Mouse (Mus musculus): ENCODE data around the gene Ppm1m. TPM values are rescaled to one million over a fixed set of nuclear protein-coding genes. Genes with fewer than 3 reads are reported as not detected.
A peak's percentile ranks its signal among the peaks of the same experiment; 100 is the strongest.

The Ppm1m gene
- polyA plus RNA-seq, 1 experiment from 2014 or later: 11.3 TPM

GRCm38 (mm10) chr9:106225469-106226150 is 26.1 kb upstream of the Ppm1m start:
- H3K27me3 ChIP-seq (ENCODE audit: control insufficient read depth, insufficient read depth, low read length): peaks cover 8% of the 10 kb centered on the region; the same call in 1 of the 2 replicates
- no peaks in the 10 kb centered on the region for H3K9me3 ChIP-seq (ENCODE audit: control insufficient read depth, low read length)
- no peak for ATAC-seq (ENCODE audit: low FRiP score, low TSS enrichment)
- H3K9ac ChIP-seq (replicated peaks; ENCODE audit: low read length): peak overlapping the region; percentile 61
- peak overlapping the region; percentile 36 for H3K4me3 ChIP-seq (replicated peaks; ENCODE audit: low read depth, low read length)
- H3K4me1 ChIP-seq (ENCODE audit: control insufficient read depth, insufficient read depth, low read length): peaks cover 4% of the 10 kb centered on the region; the same call in 1 of the 2 replicates
- WGBS: 58% methylated on average over 24 of the region's 24 CpGs
- no peak for DNase-seq
- peak overlapping the region; percentile 45 for H3K27ac ChIP-seq (replicated peaks; ENCODE audit: low read depth, low read length)
- H3K4me2 ChIP-seq (ENCODE audit: low read length): peak overlapping the region; percentile 69
- no peaks in the 10 kb centered on the region for H3K36me3 ChIP-seq (ENCODE audit: control insufficient read depth, insufficient read depth, low read length)

DNA sequence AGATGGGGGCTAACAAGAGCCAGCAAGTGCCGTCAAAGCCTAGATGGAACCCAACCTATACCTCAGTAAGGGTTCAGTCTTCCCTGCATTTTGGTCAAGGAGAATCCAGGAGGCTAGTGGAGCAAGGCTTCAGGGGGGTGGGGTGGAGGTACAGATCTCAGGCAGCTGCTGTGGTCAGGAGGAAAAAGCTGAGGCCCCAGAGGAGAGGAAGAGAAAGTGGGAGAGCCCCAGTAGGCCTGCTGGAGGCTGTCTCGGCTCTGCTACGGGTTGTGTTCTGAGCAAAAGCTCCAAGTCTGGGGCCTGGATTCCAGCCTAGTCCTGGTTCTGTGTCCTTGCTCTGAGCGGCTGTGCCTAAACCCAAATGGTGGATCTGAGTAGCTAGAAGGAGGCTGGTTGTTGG is 23.4 kb upstream of the Ppm1m start:
- H3K36me3 ChIP-seq (ENCODE audit: control insufficient read depth, insufficient read depth, low read length): no peaks in the 10 kb centered on the region

GRCm38 (mm10) chr9:106222261-106222851 is 22.8 kb upstream of the Ppm1m start, which contains the start of gene Tlr9:
TSS of gene Tlr9 (plus strand) at chr9:106222598.
- no peak within 1 kb of the TSS for H3K4me3 ChIP-seq (replicated peaks; ENCODE audit: low read depth, low read length)
- peaks cover 8% of the 10 kb centered on the region; the same call in 1 of the 2 replicates for H3K27me3 ChIP-seq (ENCODE audit: control insufficient read depth, insufficient read depth, low read length)
- 83% methylated on average over 4 of the region's 4 CpGs for WGBS
- H3K9ac ChIP-seq (replicated peaks; ENCODE audit: low read length): no peak within 1 kb of the TSS
- no peak within 1 kb of the TSS for H3K4me2 ChIP-seq (ENCODE audit: low read length)
- DNase-seq (no peak), ATAC-seq (ENCODE audit: low FRiP score, low TSS enrichment) (no peak)
- H3K27ac ChIP-seq (replicated peaks; ENCODE audit: low read depth, low read length): no peak within 1 kb of the TSS
- H3K4me1 ChIP-seq (ENCODE audit: control insufficient read depth, insufficient read depth, low read length): peaks cover 4% of the 10 kb centered on the region; the same call in 1 of the 2 replicates
- no peaks in the 10 kb centered on the region for H3K36me3 ChIP-seq (ENCODE audit: control insufficient read depth, insufficient read depth, low read length)
- no peaks in the 10 kb centered on the region for H3K9me3 ChIP-seq (ENCODE audit: control insufficient read depth, low read length)

More for the DNA sequence above, 23.4 kb upstream of the Ppm1m start:
- no peak for ATAC-seq (ENCODE audit: low FRiP score, low TSS enrichment)
- peaks cover 4% of the 10 kb centered on the region; the same call in 1 of the 2 replicates for H3K4me1 ChIP-seq (ENCODE audit: control insufficient read depth, insufficient read depth, low read length)
- H3K9ac ChIP-seq (replicated peaks; ENCODE audit: low read length): no peak overlapping the region
- H3K4me3 ChIP-seq (replicated peaks; ENCODE audit: low read depth, low read length): no peak overlapping the region
- no peaks in the 10 kb centered on the region for H3K9me3 ChIP-seq (ENCODE audit: control insufficient read depth, low read length)
- H3K27ac ChIP-seq (replicated peaks; ENCODE audit: low read depth, low read length): no peak overlapping the region
- peaks cover 8% of the 10 kb centered on the region; the same call in 1 of the 2 replicates for H3K27me3 ChIP-seq (ENCODE audit: control insufficient read depth, insufficient read depth, low read length)
- 94% methylated on average over 4 of the region's 4 CpGs for WGBS
- no peak overlapping the region for H3K4me2 ChIP-seq (ENCODE audit: low read length)
- DNase-seq: no peak

DNA sequence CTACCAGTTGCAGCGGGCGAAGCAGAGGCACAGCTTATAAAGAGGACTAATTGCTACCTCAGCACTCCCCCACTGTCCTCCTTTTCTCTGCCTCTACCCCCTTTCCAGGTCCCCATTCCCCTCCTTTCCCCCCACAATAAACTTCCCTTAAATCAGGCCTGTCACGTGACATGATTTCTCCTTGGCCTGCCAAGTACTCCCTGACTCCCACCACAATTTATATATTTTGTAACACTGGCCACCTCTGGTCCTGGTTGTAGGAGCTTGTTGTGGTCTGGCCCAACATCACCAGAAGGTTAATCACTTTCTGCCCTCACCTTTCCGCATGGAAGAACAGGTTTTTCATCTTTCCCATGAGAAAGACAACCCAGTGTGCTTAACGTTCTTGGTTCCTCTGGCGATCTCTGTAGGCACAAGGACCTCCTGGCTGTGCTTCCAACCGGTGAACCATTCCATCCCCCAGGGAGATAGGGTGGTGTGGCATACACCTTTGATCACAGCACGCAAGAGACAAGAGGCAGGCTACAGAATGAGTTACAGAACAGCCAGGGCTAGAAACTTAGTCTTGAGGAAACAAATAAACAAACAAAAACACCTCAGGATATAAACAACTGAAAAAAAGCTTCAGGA is 21.5 kb upstream of the Ppm1m start:
- H3K4me2 ChIP-seq (ENCODE audit: low read length): no peak overlapping the region
- H3K4me1 ChIP-seq (ENCODE audit: control insufficient read depth, insufficient read depth, low read length): peaks cover 3% of the 10 kb centered on the region; the same call in 1 of the 2 replicates
- 72% methylated on average over 8 of the region's 8 CpGs for WGBS
- no peak overlapping the region for H3K9ac ChIP-seq (replicated peaks; ENCODE audit: low read length)
- no peaks in the 10 kb centered on the region for H3K9me3 ChIP-seq (ENCODE audit: control insufficient read depth, low read length)
- H3K27me3 ChIP-seq (ENCODE audit: control insufficient read depth, insufficient read depth, low read length): peaks cover 8% of the 10 kb centered on the region; the same call in 1 of the 2 replicates
- H3K4me3 ChIP-seq (replicated peaks; ENCODE audit: low read depth, low read length): no peak overlapping the region
- no peak overlapping the region for H3K27ac ChIP-seq (replicated peaks; ENCODE audit: low read depth, low read length)
- ATAC-seq (ENCODE audit: low FRiP score, low TSS enrichment) (no peak), DNase-seq (no peak)
- H3K36me3 ChIP-seq (ENCODE audit: control insufficient read depth, insufficient read depth, low read length): no peaks in the 10 kb centered on the region

- Histone ChIP-seq H3K9me3 (ENCODE audit: control insufficient read depth, low read length) (no peaks in the 10 kb centered on the region), H3K27ac (replicated peaks; ENCODE audit: low read depth, low read length) (no peak overlapping the region), H3K4me1 (ENCODE audit: control insufficient read depth, insufficient read depth, low read length) (no peaks in the 10 kb centered on the region), H3K9ac (replicated peaks; ENCODE audit: low read length) (no peak overlapping the region), H3K4me2 (ENCODE audit: low read length) (no peak overlapping the region), H3K27me3 (ENCODE audit: control insufficient read depth, insufficient read depth, low read length) (no peaks in the 10 kb centered on the region), H3K36me3 (ENCODE audit: control insufficient read depth, insufficient read depth, low read length) (peaks cover 34% of the 10 kb centered on the region), H3K4me3 (replicated peaks; ENCODE audit: low read depth, low read length) (no peak overlapping the region)
- DNase-seq (no peak), ATAC-seq (ENCODE audit: low FRiP score, low TSS enrichment) (no peak)
- WGBS: 87% methylated on average over 7 of the region's 7 CpGs
These were observed 17.4 kb upstream of the Ppm1m start for GRCm38 (mm10) chr9:106216971-106217370.

GRCm38 (mm10) chr9:106215341-106216125 is 16.0 kb upstream of the Ppm1m start:
- H3K27ac ChIP-seq (replicated peaks; ENCODE audit: low read depth, low read length): no peak overlapping the region
- H3K4me3 ChIP-seq (replicated peaks; ENCODE audit: low read depth, low read length): no peak overlapping the region
- H3K4me1 ChIP-seq (ENCODE audit: control insufficient read depth, insufficient read depth, low read length): peaks cover 6% of the 10 kb centered on the region
- H3K9me3 ChIP-seq (ENCODE audit: control insufficient read depth, low read length): no peaks in the 10 kb centered on the region
- no peak overlapping the region for H3K9ac ChIP-seq (replicated peaks; ENCODE audit: low read length)
- DNase-seq: no peak
- no peaks in the 10 kb centered on the region for H3K27me3 ChIP-seq (ENCODE audit: control insufficient read depth, insufficient read depth, low read length)
- peaks cover 34% of the 10 kb centered on the region for H3K36me3 ChIP-seq (ENCODE audit: control insufficient read depth, insufficient read depth, low read length)
- 83% methylated on average over 6 of the region's 6 CpGs for WGBS
- H3K4me2 ChIP-seq (ENCODE audit: low read length): no peak overlapping the region
- no peak for ATAC-seq (ENCODE audit: low FRiP score, low TSS enrichment)

- Histone ChIP-seq H3K9ac (replicated peaks; ENCODE audit: low read length) (no peak overlapping the region), H3K27ac (replicated peaks; ENCODE audit: low read depth, low read length) (no peak overlapping the region), H3K27me3 (ENCODE audit: control insufficient read depth, insufficient read depth, low read length) (no peaks in the 10 kb centered on the region), H3K4me2 (ENCODE audit: low read length) (no peak overlapping the region), H3K4me3 (replicated peaks; ENCODE audit: low read depth, low read length) (no peak overlapping the region), H3K4me1 (ENCODE audit: control insufficient read depth, insufficient read depth, low read length) (peaks cover 6% of the 10 kb centered on the region), H3K36me3 (ENCODE audit: control insufficient read depth, insufficient read depth, low read length) (peaks cover 41% of the 10 kb centered on the region), H3K9me3 (ENCODE audit: control insufficient read depth, low read length) (no peaks in the 10 kb centered on the region)
- DNase-seq (no peak), ATAC-seq (ENCODE audit: low FRiP score, low TSS enrichment) (no peak)
- 91% methylated on average over 12 of the region's 12 CpGs for WGBS
These were observed 13.0 kb upstream of the Ppm1m start for GRCm38 (mm10) chr9:106212594-106212981.
